Mouse (Mus musculus) small intestine, adult 2 months (tissue): ENCODE measurements around the gene Map4. TPM values are rescaled to one million over a fixed set of nuclear protein-coding genes. Genes with fewer than 3 reads are reported as not detected.

ENCODE experiments used
- H3K27ac ChIP-seq: fragments of 200-500 bp; 2 replicates; pipeline ENCODE4 v1.5.1; 2012; ENCODE audit warnings: low read depth, low read length, control low read depth, inconsistent platforms; ENCODE audit not compliant: insufficient read depth
- H3K27me3 ChIP-seq: fragments of 200-500 bp; 2 replicates; pipeline ENCODE4 v1.6.1; 2012; ENCODE audit warnings: mild to moderate bottlenecking, moderate library complexity, low read length, inconsistent platforms; ENCODE audit not compliant: control insufficient read depth, insufficient read depth
- H3K36me3 ChIP-seq: fragments of 200-500 bp; 2 replicates; pipeline ENCODE4 v1.6.1; 2012; ENCODE audit warnings: mild to moderate bottlenecking, low read length, control low read depth, inconsistent platforms; ENCODE audit not compliant: control insufficient read depth, insufficient read depth
- H3K4me1 ChIP-seq: fragments of 200-500 bp; 2 replicates; pipeline ENCODE4 v1.6.1; 2012; ENCODE audit warnings: low read length, inconsistent platforms, mixed read lengths; ENCODE audit not compliant: control insufficient read depth, insufficient read depth, insufficient read length
- H3K4me3 ChIP-seq: fragments of 200-500 bp; 2 replicates; pipeline ENCODE4 v1.5.1; 2012; ENCODE audit warnings: low read depth, mild to moderate bottlenecking, control low read depth, inconsistent platforms, low read length, moderate library complexity
- CTCF ChIP-seq: fragments of 200-500 bp; IDR thresholded peaks from 2 replicates; pipeline ENCODE4 v1.5.1; 2012; ENCODE audit warnings: low read depth, mild to moderate bottlenecking, control low read depth, inconsistent platforms, low read length, moderate library complexity, mixed read lengths; ENCODE audit not compliant: insufficient replicate concordance, insufficient read length; ENCODE audit errors: extremely low read depth
- POLR2A ChIP-seq: fragments of 200-500 bp; IDR thresholded peaks from 2 replicates; pipeline ENCODE4 v1.6.1; 2012; ENCODE audit warnings: low read depth, mild to moderate bottlenecking, control low read depth, inconsistent platforms, low read length, moderate library complexity
- WGBS: fragments of 180-500 bp; shearing (Covaris S2); methylation state at CpG from one replicate; pipeline ENCODE4 v1.1.7; 2018; 5-methylcytosine and 5-hydroxymethylcytosine counted together
- polyA plus RNA-seq: library from polyadenylated mRNA; depleted of rRNA; stranded (reverse); fragments of >200 nt; gene quantifications from 2 replicates; pipeline ENCODE4 v1.2.3, GENCODE M21; 2012

Gene Map4
- polyA plus RNA-seq, 1 experiment: 191 TPM

DNA sequence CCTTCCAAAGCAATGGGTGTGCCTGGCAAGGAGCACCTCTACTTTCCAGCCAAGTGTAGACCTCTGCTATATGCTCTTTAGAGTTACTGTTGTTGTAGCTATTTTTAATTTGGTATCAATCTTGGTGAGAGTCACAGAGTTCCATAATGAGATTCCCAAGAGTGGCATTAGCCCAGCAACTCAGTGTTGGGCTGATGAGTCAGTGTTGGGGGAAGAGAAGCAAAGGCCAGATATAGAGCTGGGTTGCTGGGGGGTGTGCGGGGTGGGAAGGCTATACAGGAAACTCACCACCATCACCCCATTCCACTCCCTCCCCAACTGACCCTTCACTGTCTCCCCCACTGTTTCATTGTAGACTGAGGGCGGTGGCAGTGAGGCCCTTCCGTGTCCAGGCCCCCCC lies 149.8 kb downstream of the Map4 start:
- 89% methylated on average over 3 of the region's 3 CpGs for WGBS

DNA sequence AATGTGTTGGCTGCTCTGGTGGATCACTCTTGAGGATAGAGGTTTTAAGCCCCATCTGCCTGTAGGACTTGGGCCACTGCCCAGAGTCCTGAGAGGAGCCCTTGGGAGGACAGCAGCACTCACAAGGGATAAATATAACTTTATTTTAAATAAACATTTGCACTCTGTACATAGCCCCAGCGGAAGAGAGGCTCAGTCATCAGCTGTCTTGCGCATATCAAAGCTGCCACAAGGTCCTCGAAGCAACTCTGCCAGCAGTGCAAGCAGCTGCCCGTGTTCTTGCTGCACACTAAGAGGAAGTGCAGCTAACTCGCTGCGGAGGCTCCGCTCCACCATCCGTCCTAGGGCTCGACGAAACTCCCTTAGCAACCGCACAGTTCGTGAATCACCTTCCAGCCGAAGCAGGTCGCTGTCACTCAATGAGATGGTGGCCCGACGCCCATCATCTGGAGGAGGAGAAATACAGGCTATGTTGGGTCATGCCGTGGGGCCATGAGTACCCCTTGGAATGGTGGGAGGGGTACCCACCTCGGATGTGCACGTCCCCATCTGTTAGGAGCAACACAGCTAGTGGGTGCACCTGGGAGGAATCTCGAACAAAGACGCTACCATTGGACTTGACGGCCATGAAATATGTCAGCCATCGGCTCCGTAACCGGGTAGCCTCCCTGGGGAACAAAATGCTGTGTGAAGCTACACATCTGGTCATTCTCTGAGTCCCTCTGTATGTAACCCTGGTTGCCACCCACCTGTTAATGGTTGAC lies 153.1 kb downstream of the Map4 start:
- Histone ChIP-seq H3K36me3 (peaks cover 63% of the 10 kb centered on the region), H3K27me3 (no peaks in the 10 kb centered on the region), H3K27ac (no peak overlapping the region), H3K4me3 (no peak overlapping the region), H3K4me1 (no peaks in the 10 kb centered on the region)
- TF ChIP-seq POLR2A (no peak), CTCF (no peak)
- WGBS: 83% methylated on average over 25 of the region's 25 CpGs

More for the DNA sequence above, 149.8 kb downstream of the Map4 start:
- H3K36me3 ChIP-seq: peaks cover 49% of the 10 kb centered on the region
- H3K4me1 ChIP-seq: no peaks in the 10 kb centered on the region
- H3K4me3 ChIP-seq: no peak overlapping the region
- H3K27me3 ChIP-seq: no peaks in the 10 kb centered on the region
- no peak for TF ChIP-seq CTCF
- no peak overlapping the region for H3K27ac ChIP-seq

DNA sequence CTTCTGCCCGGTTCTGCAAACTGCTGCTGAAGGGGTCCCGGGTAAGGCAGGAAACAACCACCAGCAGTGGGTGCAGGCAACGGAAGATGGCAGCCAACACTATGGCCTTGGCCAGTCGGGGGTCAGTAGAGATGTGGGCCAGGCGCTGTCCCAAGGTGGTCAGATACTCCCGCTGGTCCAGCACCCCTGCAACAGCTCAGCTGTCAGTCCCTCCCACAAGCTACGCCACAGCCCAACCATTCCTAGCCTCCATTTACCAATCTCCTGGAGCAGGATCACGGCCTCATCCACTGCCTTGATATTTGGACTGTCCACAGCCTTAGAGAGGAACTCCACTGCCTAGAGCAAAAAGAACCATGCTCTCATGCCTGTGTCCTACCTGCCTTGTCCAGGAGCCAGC lies 154.4 kb downstream of the Map4 start:
- Histone ChIP-seq H3K4me1 (no peaks in the 10 kb centered on the region), H3K27me3 (no peaks in the 10 kb centered on the region), H3K36me3 (peaks cover 62% of the 10 kb centered on the region), H3K4me3 (no peak overlapping the region), H3K27ac (no peak overlapping the region)
- WGBS: 92% methylated on average over 8 of the region's 8 CpGs
- TF ChIP-seq CTCF (no peak), POLR2A (no peak)

DNA sequence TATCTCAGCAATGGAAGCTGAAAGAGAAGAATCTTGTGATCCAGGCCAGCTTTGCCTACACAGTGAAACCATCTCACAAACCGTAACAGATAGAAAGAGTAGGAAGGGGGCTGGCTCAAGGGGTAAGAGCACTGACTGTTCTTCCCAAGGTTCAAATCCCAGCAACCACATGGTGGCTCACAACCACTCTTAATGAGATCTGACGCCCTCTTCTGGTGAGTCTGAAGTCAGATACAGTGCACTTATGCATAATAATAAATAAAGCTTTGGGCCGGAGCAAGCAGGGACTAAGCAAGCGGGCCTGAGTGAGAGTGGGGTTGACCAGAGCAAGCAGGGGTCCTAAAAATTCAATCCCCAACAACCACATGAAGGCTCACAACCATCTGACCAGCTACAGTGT lies 162.0 kb downstream of the Map4 start:
- no peak overlapping the region for H3K4me3 ChIP-seq
- no peak for TF ChIP-seq POLR2A
- TF ChIP-seq CTCF: no peak
- whole genome bisulfite sequencing: 88% methylated on average over 4 of the region's 4 CpGs
- no peaks in the 10 kb centered on the region for H3K27me3 ChIP-seq
- H3K4me1 ChIP-seq: no peaks in the 10 kb centered on the region
- peaks cover 61% of the 10 kb centered on the region for H3K36me3 ChIP-seq
- H3K27ac ChIP-seq: no peak overlapping the region

DNA sequence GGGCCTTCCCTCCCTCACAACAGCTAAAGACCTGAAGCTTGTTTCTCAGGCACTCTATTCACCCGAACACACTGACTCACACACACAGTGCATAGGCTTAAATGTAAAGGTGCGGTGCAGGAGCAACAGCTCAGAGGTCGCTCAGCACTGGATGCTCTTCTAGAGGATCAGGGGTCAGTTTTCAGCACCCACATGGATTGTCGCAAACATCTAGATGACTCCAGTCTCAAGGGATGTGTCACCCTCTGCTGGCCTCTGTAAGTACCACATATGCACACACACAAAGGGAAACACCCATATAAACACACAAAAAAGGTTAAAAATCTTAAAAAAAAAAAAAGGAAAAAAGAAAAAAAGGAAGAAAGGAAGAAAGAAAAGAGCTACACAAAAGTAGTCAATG lies 163.5 kb downstream of the Map4 start:
- TF ChIP-seq POLR2A (no peak), CTCF (no peak)
- Histone ChIP-seq H3K4me3 (no peak overlapping the region), H3K4me1 (no peaks in the 10 kb centered on the region), H3K27me3 (no peaks in the 10 kb centered on the region), H3K27ac (no peak overlapping the region), H3K36me3 (peaks cover 51% of the 10 kb centered on the region)
- 97% methylated on average over 4 of the region's 4 CpGs for WGBS

DNA sequence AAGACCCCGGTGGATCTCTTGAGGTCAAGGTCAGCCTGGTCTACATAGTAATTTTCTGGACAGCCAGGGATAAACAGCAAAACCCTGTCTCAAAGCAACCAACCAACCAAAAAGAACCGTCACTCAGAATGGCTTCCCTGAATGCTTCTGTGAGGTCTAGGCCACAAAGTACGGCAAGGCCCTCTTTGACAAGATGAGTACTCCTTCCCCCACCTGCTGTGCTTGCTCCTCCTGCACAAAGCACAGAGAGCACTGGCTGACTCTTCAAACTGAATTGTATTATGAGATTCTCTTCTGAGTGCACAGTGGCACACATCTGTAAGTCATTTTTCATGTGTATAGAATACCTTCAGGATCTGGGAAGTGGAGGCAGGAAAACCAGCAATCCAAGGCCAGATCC lies 166.5 kb downstream of the Map4 start:
- Histone ChIP-seq H3K36me3 (peaks cover 25% of the 10 kb centered on the region), H3K27me3 (no peaks in the 10 kb centered on the region), H3K4me1 (no peaks in the 10 kb centered on the region; the same call in 1 of the 2 replicates), H3K27ac (no peak overlapping the region), H3K4me3 (no peak overlapping the region)
- 96% methylated on average over 3 of the region's 3 CpGs for WGBS
- no peak for TF ChIP-seq CTCF
- TF ChIP-seq POLR2A: no peak

DNA sequence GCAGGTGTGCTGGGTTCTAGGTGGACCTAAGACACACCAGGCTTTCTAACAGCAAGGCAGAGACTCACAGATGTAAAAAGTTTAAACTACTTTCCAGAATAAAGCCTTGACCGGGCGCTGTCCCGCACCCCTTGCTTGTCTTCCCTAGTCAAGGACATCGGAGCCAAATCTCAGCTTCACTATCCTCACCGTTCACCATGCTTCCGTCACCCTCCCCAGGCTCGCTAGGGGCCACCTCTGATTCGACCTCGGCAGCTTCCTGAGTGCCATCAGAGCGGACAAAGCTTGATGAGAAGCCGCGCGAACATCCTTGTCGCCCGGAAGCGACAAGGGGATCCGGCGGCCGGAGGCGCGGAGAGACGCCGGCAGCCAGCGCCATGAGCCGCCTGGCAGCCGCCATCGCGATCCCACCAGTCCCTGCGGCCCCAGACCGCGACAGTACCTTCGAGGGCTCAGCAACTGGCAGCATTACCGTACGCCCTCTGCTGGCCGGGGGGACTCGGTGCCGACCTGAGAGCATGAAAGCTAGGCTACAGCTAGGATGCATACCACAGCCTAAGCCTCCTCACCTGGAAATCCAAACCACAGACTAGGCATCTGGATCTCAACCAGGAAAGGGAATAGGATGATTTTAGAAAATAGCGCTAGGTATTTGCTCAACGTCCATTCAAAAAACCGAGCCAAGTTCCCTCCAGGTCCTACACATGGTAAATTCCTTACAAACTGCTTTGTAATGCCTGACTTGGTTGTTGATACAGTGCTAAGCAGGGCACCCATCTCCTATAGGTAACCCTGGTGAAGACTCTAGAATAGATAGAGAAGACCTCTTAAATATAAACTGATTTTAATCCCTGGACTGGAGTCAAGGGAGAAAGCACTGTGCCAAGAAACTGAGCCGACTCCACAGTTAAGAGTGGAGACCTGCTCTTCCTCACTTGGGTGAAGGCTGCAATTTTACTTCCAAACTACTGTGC lies 169.7 kb downstream of the Map4 start:
- Histone ChIP-seq H3K27me3 (no peaks in the 10 kb centered on the region), H3K27ac (no peak overlapping the region), H3K4me1 (no peaks in the 10 kb centered on the region; the same call in 1 of the 2 replicates), H3K36me3 (peaks cover 14% of the 10 kb centered on the region), H3K4me3 (peak overlapping the region; percentile 86)
- 2% methylated on average over 41 of the region's 41 CpGs for WGBS
- TF ChIP-seq POLR2A (peak; percentile 28; the same call in 1 of the 2 replicates), CTCF (peak; percentile 93)
